Mouse (Mus musculus) retina, adult 2 months (tissue): ENCODE results near the gene Armc8.

ENCODE experiments used
- DNase-seq: peaks from one replicate; pipeline ENCODE4 v3.0.0-alpha.2; 2012; ENCODE audit warnings: low read depth, low spot score

Gene Armc8

GRCm38 (mm10) chr9:99446259-99446658, 122.4 kb downstream of the Armc8 start:
- no peak for DNase-seq

GRCm38 (mm10) chr9:99444590-99445178, 124.0 kb downstream of the Armc8 start:
- DNase-seq, result no peak

GRCm38 (mm10) chr9:99441647-99442433, 126.9 kb downstream of the Armc8 start:
- no peak for DNase-seq

GRCm38 (mm10) chr9:99440941-99441340, 127.8 kb downstream of the Armc8 start:
- no peak for DNase-seq

- DNase-seq, result no peak
Measured at GRCm38 (mm10) chr9:99439064-99439463, 129.6 kb downstream of the Armc8 start.

- no peak for DNase-seq
Measured at GRCm38 (mm10) chr9:99437781-99438565, 130.7 kb downstream of the Armc8 start.

- no peak for DNase-seq
Measured at GRCm38 (mm10) chr9:99437031-99437764, 131.5 kb downstream of the Armc8 start, which contains the start of gene Mras. Gene Mras, minus strand, starts transcription at chr9:99437381.

- no peak for DNase-seq
Measured at GRCm38 (mm10) chr9:99436182-99437030, 132.3 kb downstream of the Armc8 start.

- no peak for DNase-seq
Measured at GRCm38 (mm10) chr9:99435619-99436181, 133.0 kb downstream of the Armc8 start.

GRCm38 (mm10) chr9:99434892-99435618, 133.6 kb downstream of the Armc8 start:
- DNase-seq, result no peak

- DNase-seq, result no peak
Measured at GRCm38 (mm10) chr9:99432478-99432877, 136.2 kb downstream of the Armc8 start.

GRCm38 (mm10) chr9:99431963-99432362, 136.7 kb downstream of the Armc8 start:
- DNase-seq, result no peak

GRCm38 (mm10) chr9:99431346-99431745, 137.4 kb downstream of the Armc8 start:
- no peak for DNase-seq

- no peak for DNase-seq
Measured at GRCm38 (mm10) chr9:99430806-99431205, 137.9 kb downstream of the Armc8 start.

- DNase-seq, result no peak
Measured at GRCm38 (mm10) chr9:99429845-99430244, 138.9 kb downstream of the Armc8 start.

GRCm38 (mm10) chr9:99428601-99429331, 139.9 kb downstream of the Armc8 start:
- DNase-seq, result no peak
